Mouse (Mus musculus) heart, adult 2 months (tissue): ENCODE data around the gene Crtc3.

Experiments used
- CTCF ChIP-seq: fragments of 200-600 bp; IDR thresholded peaks from 2 replicates; pipeline ENCODE4 v1.8.1; 2022; ENCODE audit warnings: antibody characterized with exemption, mild to moderate bottlenecking, moderate library complexity
- EP300 ChIP-seq: fragments of 200-500 bp; IDR thresholded peaks from 2 replicates; pipeline ENCODE4 v1.6.1; 2011; ENCODE audit warnings: low read depth, low read length, control low read depth; ENCODE audit not compliant: insufficient read depth
- POLR2A ChIP-seq: fragments of 200-500 bp; IDR thresholded peaks from 2 replicates; pipeline ENCODE4 v1.6.1; 2011; ENCODE audit warnings: mild to moderate bottlenecking, low read depth, low read length, control low read depth; ENCODE audit not compliant: insufficient read depth

- TF ChIP-seq EP300 (no peak), CTCF (no peak), POLR2A (no peak)
Observed at GRCm38 (mm10) chr7:80561271-80561670, 127.4 kb downstream of the Crtc3 start.
